In the genomic region with DNA sequence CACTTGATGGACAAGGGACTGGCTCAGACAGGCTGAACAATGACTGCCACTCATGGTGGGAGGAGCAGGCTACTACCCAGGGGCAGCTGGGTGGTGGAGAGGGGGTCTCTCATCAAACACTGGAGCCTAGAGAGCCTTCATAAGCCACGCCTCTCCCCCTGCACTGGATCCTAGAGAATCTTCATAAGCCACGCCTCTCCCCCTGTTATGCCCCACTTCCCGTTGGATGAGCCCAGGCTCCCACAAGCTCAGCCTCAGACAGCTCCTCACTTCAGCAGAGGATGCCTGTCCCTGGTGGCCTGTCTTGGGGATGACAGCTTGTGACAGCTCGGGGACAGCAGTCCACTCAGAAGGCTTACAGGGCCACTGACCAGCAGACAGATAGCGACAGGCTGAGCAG, we compare ENCODE assay signal across 11 mouse cellular contexts. TPM values are rescaled to one million over a fixed set of nuclear protein-coding genes. Genes with fewer than 3 reads are reported as not detected.
DNase-seq lines count a peak whose midpoint lies in the region; ATAC-seq lines count a peak whose summit lies in the region.
"Had no signal": no experiment of that assay in that cellular context is flagged by ENCODE, and none has a peak within 500 bp of the region (broad histone marks: within the 10 kb centered on the region; RNA-seq: fewer than 3 reads in every experiment).

No protein-coding gene starts in this region.

- no peak overlapping the region for H3K9ac ChIP-seq in kidney, embryonic 15.5 days
- H3K9ac ChIP-seq in neural tube, embryonic 11.5 days (ENCODE audit: low read length): no peak overlapping the region
- H3K9ac ChIP-seq in forebrain, embryonic 14.5 days (ENCODE audit: low read length): no peak overlapping the region

- H3K4me3 ChIP-seq in kidney, embryonic 15.5 days (replicated peaks): no peak overlapping the region
- no peak overlapping the region for H3K4me3 ChIP-seq in neural tube, embryonic 11.5 days (ENCODE audit: low read depth, low read length)
- H3K4me3 ChIP-seq in forebrain, embryonic 14.5 days (ENCODE audit: low read depth, low read length): no peak overlapping the region

- H3K4me2 ChIP-seq in kidney, embryonic 15.5 days: no peak overlapping the region
- no peak overlapping the region for H3K4me2 ChIP-seq in neural tube, embryonic 11.5 days (ENCODE audit: low read depth)
- no peak overlapping the region for H3K4me2 ChIP-seq in forebrain, embryonic 14.5 days (ENCODE audit: low read length)

- no peak overlapping the region for H3K27ac ChIP-seq in kidney, embryonic 15.5 days
- 0 out of 2 replicates have a peak overlapping the region, but pooled peaks have one; percentile 30 for H3K27ac ChIP-seq in neural tube, embryonic 11.5 days (ENCODE audit: low read depth, low read length)
- peak overlapping the region; percentile 55; the same call in 1 of the 2 replicates for H3K27ac ChIP-seq in forebrain, embryonic 14.5 days (ENCODE audit: low read depth, low read length)

- WGBS in kidney, embryonic 15.5 days: 49% methylated on average over 5 of the region's 5 CpGs
- WGBS in neural tube, embryonic 11.5 days: 41% methylated on average over 5 of the region's 5 CpGs
- WGBS in forebrain, embryonic 14.5 days: 30% methylated on average over 5 of the region's 5 CpGs

- H3K9me3 ChIP-seq in kidney, embryonic 15.5 days (replicated peaks): no peaks in the 10 kb centered on the region
- no peaks in the 10 kb centered on the region for H3K9me3 ChIP-seq in neural tube, embryonic 11.5 days (ENCODE audit: control insufficient read depth, low read length)
- no peaks in the 10 kb centered on the region for H3K9me3 ChIP-seq in forebrain, embryonic 14.5 days (replicated peaks; ENCODE audit: control insufficient read depth, low read length)
- H3K9me3 ChIP-seq: G1E had no signal

- H3K36me3 ChIP-seq in kidney, embryonic 15.5 days: no peaks in the 10 kb centered on the region
- no peaks in the 10 kb centered on the region for H3K36me3 ChIP-seq in neural tube, embryonic 11.5 days (ENCODE audit: control insufficient read depth, insufficient read depth, low read length)
- peaks cover 2% of the 10 kb centered on the region; the same call in 1 of the 2 replicates for H3K36me3 ChIP-seq in forebrain, embryonic 14.5 days (ENCODE audit: control insufficient read depth, insufficient read depth, low read length)
- H3K36me3 ChIP-seq: G1E had no signal

- H3K27me3 ChIP-seq in kidney, embryonic 15.5 days: no peaks in the 10 kb centered on the region
- no peaks in the 10 kb centered on the region for H3K27me3 ChIP-seq in neural tube, embryonic 11.5 days (ENCODE audit: control insufficient read depth, insufficient read depth, low read length)
- no peaks in the 10 kb centered on the region for H3K27me3 ChIP-seq in forebrain, embryonic 14.5 days (replicated peaks; ENCODE audit: control insufficient read depth, insufficient read depth, low read length)

- DNase-seq in kidney, adult 11 months: no peak
- peak; percentile 56 for DNase-seq in neural tube, embryonic 11.5 days (ENCODE audit: low spot score)
- no peak for DNase-seq in neural tube, embryonic 10.5 days (ENCODE audit: extremely low spot score, low spot score)
- peak; percentile 59 for DNase-seq in forebrain, embryonic 14.5 days (ENCODE audit: low spot score)
- DNase-seq in retina, postnatal 1 day: peak; percentile 96
- DNase-seq in adipocyte (ENCODE audit: low spot score): no peak
- DNase-seq in left cerebral cortex, adult 11 months (ENCODE audit: low spot score): no peak
- DNase-seq: heart, postnatal 14 days; thymus, postnatal 4 days had no signal

- H3K4me1 ChIP-seq in kidney, embryonic 15.5 days: peaks cover 50% of the 10 kb centered on the region
- H3K4me1 ChIP-seq in neural tube, embryonic 11.5 days (ENCODE audit: control insufficient read depth, insufficient read depth, low read length): peaks cover 28% of the 10 kb centered on the region
- peaks cover 25% of the 10 kb centered on the region for H3K4me1 ChIP-seq in forebrain, embryonic 14.5 days (ENCODE audit: control insufficient read depth, insufficient read depth, low read length)

- ATAC-seq in kidney, embryonic 15.5 days (replicated peaks; ENCODE audit: low FRiP score): peak; percentile 18
- ATAC-seq in neural tube, embryonic 11.5 days (ENCODE audit: insufficient read depth, low FRiP score, low TSS enrichment): no peak
- ATAC-seq in forebrain, embryonic 14.5 days: peak; percentile 24; the same call in 1 of the 2 replicates

RNA-seq across cellular contexts. Expression of gene Nkain1, which starts 17.7 kb away (rescaled TPM):
- polyA plus RNA-seq in kidney, embryonic 15.5 days (2015; fragmentation: Nextera tagmentation; extraction: Ambion mirVana): 2.0 and 2.4 TPM in 2 replicates
- polyA plus RNA-seq in neural tube, embryonic 11.5 days (2014; fragmentation: Nextera tagmentation; extraction: Ambion mirVana): 19.1 and 21.0 TPM in 2 replicates
- 12.6 and 15.8 TPM in 2 replicates for polyA plus RNA-seq in forebrain, embryonic 14.5 days (2014; fragmentation: Nextera tagmentation; extraction: Ambion mirVana)
- polyA plus RNA-seq: G1E had no signal

Comparison
In these comparisons a context has a peak if more than half of its experiments do, and no peak if none do; other contexts are left out.
1. DNase-seq: peak in neural tube, embryonic 11.5 days (single experiment), forebrain, embryonic 14.5 days (single experiment) and retina, postnatal 1 day (single experiment); none in kidney, adult 11 months (single experiment), neural tube, embryonic 10.5 days (single experiment), adipocyte (single experiment) and left cerebral cortex, adult 11 months (single experiment).